14 mouse cellular contexts compared by ENCODE assay signal in genomic region chr17:29680921-29681320, GRCm38 (mm10). TPM values are rescaled to one million over a fixed set of nuclear protein-coding genes. Genes with fewer than 3 reads are reported as not detected.
DNase-seq lines count a peak whose midpoint lies in the region; ATAC-seq and TF ChIP-seq lines count a peak whose summit lies in the region.
"Had no signal": no experiment of that assay in that cellular context is flagged by ENCODE, and none has a peak within 500 bp of the region (broad histone marks: within the 10 kb centered on the region; RNA-seq: fewer than 3 reads in every experiment).

No protein-coding gene starts in this region.

- ATAC-seq in forebrain, embryonic 14.5 days, result no peak
- ATAC-seq in forebrain, embryonic 11.5 days (replicated peaks; ENCODE audit: low FRiP score), result no peak
- no peak for ATAC-seq in kidney, postnatal 0 days (replicated peaks; ENCODE audit: low FRiP score, low read depth)
- ATAC-seq in neural tube, embryonic 13.5 days (ENCODE audit: low read depth), result no peak
- no peak for ATAC-seq in neural tube, embryonic 15.5 days (ENCODE audit: low FRiP score)
- ATAC-seq in forebrain, embryonic 16.5 days, result no peak

- no peak overlapping the region for H3K4me2 ChIP-seq in forebrain, embryonic 14.5 days (ENCODE audit: low read length)
- H3K4me2 ChIP-seq in forebrain, embryonic 11.5 days (ENCODE audit: low read depth, low read length, severe bottlenecking), result no peak overlapping the region
- no peak overlapping the region for H3K4me2 ChIP-seq in kidney, postnatal 0 days (ENCODE audit: low read length)
- H3K4me2 ChIP-seq in neural tube, embryonic 13.5 days, result no peak overlapping the region
- no peak overlapping the region for H3K4me2 ChIP-seq in neural tube, embryonic 15.5 days
- no peak overlapping the region for H3K4me2 ChIP-seq in forebrain, embryonic 16.5 days (ENCODE audit: low read length)
- H3K4me2 ChIP-seq: heart, embryonic 13.5 days; liver, embryonic 15.5 days had no signal

- 95% methylated on average over 2 of the region's 2 CpGs for WGBS in forebrain, embryonic 14.5 days
- 91% methylated on average over 2 of the region's 2 CpGs for WGBS in forebrain, embryonic 11.5 days
- WGBS in kidney, postnatal 0 days, result 73% methylated on average over 2 of the region's 2 CpGs
- 90% methylated on average over 2 of the region's 2 CpGs for WGBS in neural tube, embryonic 13.5 days
- WGBS in neural tube, embryonic 15.5 days, result 88% methylated on average over 2 of the region's 2 CpGs
- 95% methylated on average over 2 of the region's 2 CpGs for WGBS in forebrain, embryonic 16.5 days

- TF ChIP-seq CTCF in kidney, postnatal 0 days (IDR thresholded peaks at IDR 0.05; ENCODE audit: low read depth), result no peak

- H3K27me3 ChIP-seq in forebrain, embryonic 14.5 days (replicated peaks; ENCODE audit: control insufficient read depth, insufficient read depth, low read length), result no peaks in the 10 kb centered on the region
- no peaks in the 10 kb centered on the region for H3K27me3 ChIP-seq in forebrain, embryonic 11.5 days (ENCODE audit: control insufficient read depth, insufficient read depth, low read length)
- H3K27me3 ChIP-seq in kidney, postnatal 0 days (ENCODE audit: insufficient read depth, low read length), result no peaks in the 10 kb centered on the region
- no peaks in the 10 kb centered on the region for H3K27me3 ChIP-seq in neural tube, embryonic 13.5 days
- no peaks in the 10 kb centered on the region for H3K27me3 ChIP-seq in neural tube, embryonic 15.5 days (replicated peaks)
- no peaks in the 10 kb centered on the region for H3K27me3 ChIP-seq in forebrain, embryonic 16.5 days (replicated peaks; ENCODE audit: control insufficient read depth, insufficient read depth, low read length)
- H3K27me3 ChIP-seq: heart, embryonic 13.5 days; liver, embryonic 15.5 days had no signal

- H3K4me1 ChIP-seq in forebrain, embryonic 14.5 days (ENCODE audit: control insufficient read depth, insufficient read depth, low read length), result no peaks in the 10 kb centered on the region
- H3K4me1 ChIP-seq in forebrain, embryonic 11.5 days (replicated peaks; ENCODE audit: control insufficient read depth, insufficient read depth, low read length), result no peaks in the 10 kb centered on the region
- no peaks in the 10 kb centered on the region for H3K4me1 ChIP-seq in kidney, postnatal 0 days (replicated peaks; ENCODE audit: insufficient read depth, low read length)
- peaks cover 4% of the 10 kb centered on the region for H3K4me1 ChIP-seq in neural tube, embryonic 13.5 days (replicated peaks)
- H3K4me1 ChIP-seq in neural tube, embryonic 15.5 days, result peaks cover 4% of the 10 kb centered on the region
- H3K4me1 ChIP-seq in forebrain, embryonic 16.5 days (replicated peaks; ENCODE audit: control insufficient read depth, insufficient read depth, low read length), result peaks cover 18% of the 10 kb centered on the region

- peaks cover 87% of the 10 kb centered on the region for H3K36me3 ChIP-seq in forebrain, embryonic 14.5 days (ENCODE audit: control insufficient read depth, insufficient read depth, low read length)
- H3K36me3 ChIP-seq in forebrain, embryonic 11.5 days (ENCODE audit: control insufficient read depth, insufficient read depth, low read length), result peaks cover 2% of the 10 kb centered on the region
- H3K36me3 ChIP-seq in kidney, postnatal 0 days (ENCODE audit: insufficient read depth, low read length), result peaks cover 64% of the 10 kb centered on the region
- peaks cover 97% of the 10 kb centered on the region for H3K36me3 ChIP-seq in neural tube, embryonic 13.5 days
- H3K36me3 ChIP-seq in neural tube, embryonic 15.5 days, result peaks cover 94% of the 10 kb centered on the region
- H3K36me3 ChIP-seq in forebrain, embryonic 16.5 days (ENCODE audit: control insufficient read depth, insufficient read depth), result peaks cover 24% of the 10 kb centered on the region

- no peak overlapping the region for H3K9ac ChIP-seq in forebrain, embryonic 14.5 days (ENCODE audit: low read length)
- no peak overlapping the region for H3K9ac ChIP-seq in forebrain, embryonic 11.5 days (ENCODE audit: low read length)
- H3K9ac ChIP-seq in kidney, postnatal 0 days (ENCODE audit: low read depth, low read length), result no peak overlapping the region
- no peak overlapping the region for H3K9ac ChIP-seq in neural tube, embryonic 13.5 days
- H3K9ac ChIP-seq in neural tube, embryonic 15.5 days (replicated peaks), result no peak overlapping the region
- no peak overlapping the region for H3K9ac ChIP-seq in forebrain, embryonic 16.5 days (replicated peaks; ENCODE audit: low read depth, low read length)
- H3K9ac ChIP-seq: heart, embryonic 13.5 days; liver, embryonic 15.5 days had no signal

- no peaks in the 10 kb centered on the region for H3K9me3 ChIP-seq in forebrain, embryonic 14.5 days (replicated peaks; ENCODE audit: control insufficient read depth, low read length)
- H3K9me3 ChIP-seq in forebrain, embryonic 11.5 days (ENCODE audit: control insufficient read depth, low read length), result no peaks in the 10 kb centered on the region
- no peaks in the 10 kb centered on the region for H3K9me3 ChIP-seq in kidney, postnatal 0 days (replicated peaks; ENCODE audit: low read length)
- H3K9me3 ChIP-seq in neural tube, embryonic 13.5 days, result no peaks in the 10 kb centered on the region
- no peaks in the 10 kb centered on the region for H3K9me3 ChIP-seq in neural tube, embryonic 15.5 days (replicated peaks)
- no peaks in the 10 kb centered on the region for H3K9me3 ChIP-seq in forebrain, embryonic 16.5 days (ENCODE audit: control insufficient read depth, low read length)
- H3K9me3 ChIP-seq: heart, embryonic 13.5 days; liver, embryonic 15.5 days had no signal

- H3K27ac ChIP-seq in forebrain, embryonic 14.5 days (ENCODE audit: low read depth, low read length), result peak overlapping the region; percentile 81
- H3K27ac ChIP-seq in forebrain, embryonic 11.5 days (ENCODE audit: low read depth, low read length), result no peak overlapping the region
- peak overlapping the region; percentile 42 for H3K27ac ChIP-seq in kidney, postnatal 0 days
- peak overlapping the region; percentile 7; the same call in 1 of the 2 replicates for H3K27ac ChIP-seq in neural tube, embryonic 13.5 days (replicated peaks)
- no peak overlapping the region for H3K27ac ChIP-seq in neural tube, embryonic 15.5 days (replicated peaks)
- H3K27ac ChIP-seq in forebrain, embryonic 16.5 days (ENCODE audit: low read length), result peak overlapping the region; percentile 80
- H3K27ac ChIP-seq: heart, embryonic 13.5 days had no signal

- H3K4me3 ChIP-seq in forebrain, embryonic 14.5 days (ENCODE audit: low read depth, low read length), result no peak overlapping the region
- no peak overlapping the region for H3K4me3 ChIP-seq in forebrain, embryonic 11.5 days (ENCODE audit: low read depth, low read length)
- no peak overlapping the region for H3K4me3 ChIP-seq in kidney, postnatal 0 days (replicated peaks; ENCODE audit: low read depth, low read length)
- no peak overlapping the region for H3K4me3 ChIP-seq in neural tube, embryonic 13.5 days
- no peak overlapping the region for H3K4me3 ChIP-seq in neural tube, embryonic 15.5 days (replicated peaks)
- H3K4me3 ChIP-seq in forebrain, embryonic 16.5 days (replicated peaks; ENCODE audit: low read length), result no peak overlapping the region
- H3K4me3 ChIP-seq: heart, embryonic 13.5 days; liver, embryonic 15.5 days had no signal

- no peak for DNase-seq in forebrain, embryonic 14.5 days (ENCODE audit: low spot score)
- no peak for DNase-seq in forebrain, embryonic 11.5 days (ENCODE audit: low spot score)
- no peak for DNase-seq in kidney, postnatal 0 days (ENCODE audit: low spot score)
- DNase-seq in kidney, adult 18-20 months, result no peak
- DNase-seq in retina, embryonic 14.5 days (ENCODE audit: low spot score), result no peak
- DNase-seq: adrenal gland, postnatal 36 days; heart, adult 11 months; heart, postnatal 36 days; thymus, postnatal 25 days had no signal

RNA-seq across cellular contexts. Expression of gene Cmtr1, which starts 20.5 kb away (rescaled TPM):
- polyA plus RNA-seq in forebrain, embryonic 14.5 days (2014; fragmentation: Nextera tagmentation; extraction: Ambion mirVana), result 116 and 138 TPM in 2 replicates
- polyA plus RNA-seq in forebrain, embryonic 11.5 days (2014; fragmentation: Nextera tagmentation; extraction: Ambion mirVana), result 144 and 150 TPM in 2 replicates
- polyA plus RNA-seq in kidney, postnatal 0 days (2015; fragmentation: Nextera tagmentation; extraction: Ambion mirVana), result 102 and 110 TPM in 2 replicates
- 127 and 131 TPM in 2 replicates for polyA plus RNA-seq in neural tube, embryonic 13.5 days (2015; fragmentation: Nextera tagmentation; extraction: Ambion mirVana)
- polyA plus RNA-seq in neural tube, embryonic 15.5 days (2015; fragmentation: Nextera tagmentation; extraction: Ambion mirVana), result 106 and 119 TPM in 2 replicates
- 132 and 146 TPM in 2 replicates for polyA plus RNA-seq in forebrain, embryonic 16.5 days (2015; fragmentation: Nextera tagmentation; extraction: Ambion mirVana)

RNA-seq across cellular contexts. Expression of gene Ccdc167, which starts 35.9 kb away (rescaled TPM):
- 12.8 and 14.0 TPM in 2 replicates for polyA plus RNA-seq in forebrain, embryonic 14.5 days (2014; fragmentation: Nextera tagmentation; extraction: Ambion mirVana)
- 13.7 and 17.0 TPM in 2 replicates for polyA plus RNA-seq in forebrain, embryonic 11.5 days (2014; fragmentation: Nextera tagmentation; extraction: Ambion mirVana)
- 8.2 and 9.2 TPM in 2 replicates for polyA plus RNA-seq in kidney, postnatal 0 days (2015; fragmentation: Nextera tagmentation; extraction: Ambion mirVana)
- polyA plus RNA-seq in neural tube, embryonic 13.5 days (2015; fragmentation: Nextera tagmentation; extraction: Ambion mirVana), result 12.4 and 13.0 TPM in 2 replicates
- 10.1 and 10.4 TPM in 2 replicates for polyA plus RNA-seq in neural tube, embryonic 15.5 days (2015; fragmentation: Nextera tagmentation; extraction: Ambion mirVana)
- polyA plus RNA-seq in forebrain, embryonic 16.5 days (2015; fragmentation: Nextera tagmentation; extraction: Ambion mirVana), result 9.3 and 11.6 TPM in 2 replicates

Comparison
In these comparisons a context has a peak if more than half of its experiments do, and no peak if none do; other contexts are left out.
1. H3K27ac ChIP-seq: peak in forebrain, embryonic 14.5 days (single experiment), kidney, postnatal 0 days (single experiment), neural tube, embryonic 13.5 days (single experiment) and forebrain, embryonic 16.5 days (single experiment); none in forebrain, embryonic 11.5 days (single experiment) and neural tube, embryonic 15.5 days (single experiment).